Mouse (Mus musculus): ENCODE data around the gene Arhgap9.

Gene Arhgap9

GRCm38 (mm10) chr10:127322669-127323068 is 905 bp downstream of the Arhgap9 start:
- no peak for DNase-seq (ENCODE audit: low spot score in 2 of 2)

- no peak for DNase-seq (ENCODE audit: low spot score in 2 of 2)
These were observed 1.5 kb downstream of the Arhgap9 start for GRCm38 (mm10) chr10:127323131-127323855.

DNA sequence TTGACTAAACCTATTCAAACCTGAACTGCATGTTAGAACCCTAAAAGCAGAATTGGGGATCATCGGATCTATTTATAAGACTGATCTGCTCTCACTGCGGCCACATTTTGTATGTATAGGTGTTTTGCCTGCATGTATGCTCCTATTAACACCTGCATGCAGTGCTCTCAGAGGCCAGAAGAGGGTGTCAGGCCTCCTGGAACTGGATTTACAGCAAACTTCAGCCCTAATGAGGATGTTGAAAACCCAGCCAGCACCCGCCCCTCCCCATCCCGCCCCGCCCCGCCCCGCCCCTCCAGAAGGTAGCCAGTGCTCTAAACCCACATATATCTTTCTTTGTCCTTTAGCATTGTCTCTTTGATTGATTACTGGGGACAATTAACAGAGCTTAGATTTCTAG is 2.7 kb downstream of the Arhgap9 start:
- no peak for DNase-seq (ENCODE audit: low spot score in 2 of 2)

GRCm38 (mm10) chr10:127325454-127326016 is 3.8 kb downstream of the Arhgap9 start:
- DNase-seq (ENCODE audit: low spot score in 2 of 2) = no peak

GRCm38 (mm10) chr10:127326017-127326801 is 4.4 kb downstream of the Arhgap9 start:
- DNase-seq (ENCODE audit: low spot score in 2 of 2) = no peak

DNA sequence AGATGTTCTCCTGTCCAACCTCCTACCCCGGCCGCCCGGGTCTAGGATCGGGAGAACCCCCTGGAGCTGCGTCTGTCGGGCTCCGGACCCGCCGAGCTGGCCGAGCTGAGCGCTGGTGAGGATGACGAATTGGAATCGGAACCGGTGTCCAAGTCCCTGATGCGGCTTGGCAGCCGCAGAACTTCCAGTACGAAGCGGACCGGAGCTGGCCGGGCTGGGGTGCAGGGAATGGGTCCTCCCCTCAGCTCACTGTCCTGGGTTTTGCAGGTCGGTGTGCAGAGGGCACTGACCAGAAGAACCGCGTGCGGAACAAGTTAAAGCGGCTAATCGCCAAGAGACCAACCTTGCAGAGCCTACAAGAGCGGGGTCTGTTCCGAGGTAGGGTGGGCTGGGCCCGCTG is 5.1 kb downstream of the Arhgap9 start:
- DNase-seq (ENCODE audit: low spot score in 2 of 2) = no peak

GRCm38 (mm10) chr10:127327461-127328145 is 5.8 kb downstream of the Arhgap9 start:
- no peak for DNase-seq (ENCODE audit: low spot score in 2 of 2)

- DNase-seq (ENCODE audit: low spot score in 2 of 2) = no peak
These were observed 8.4 kb downstream of the Arhgap9 start for GRCm38 (mm10) chr10:127330212-127330611.

DNA sequence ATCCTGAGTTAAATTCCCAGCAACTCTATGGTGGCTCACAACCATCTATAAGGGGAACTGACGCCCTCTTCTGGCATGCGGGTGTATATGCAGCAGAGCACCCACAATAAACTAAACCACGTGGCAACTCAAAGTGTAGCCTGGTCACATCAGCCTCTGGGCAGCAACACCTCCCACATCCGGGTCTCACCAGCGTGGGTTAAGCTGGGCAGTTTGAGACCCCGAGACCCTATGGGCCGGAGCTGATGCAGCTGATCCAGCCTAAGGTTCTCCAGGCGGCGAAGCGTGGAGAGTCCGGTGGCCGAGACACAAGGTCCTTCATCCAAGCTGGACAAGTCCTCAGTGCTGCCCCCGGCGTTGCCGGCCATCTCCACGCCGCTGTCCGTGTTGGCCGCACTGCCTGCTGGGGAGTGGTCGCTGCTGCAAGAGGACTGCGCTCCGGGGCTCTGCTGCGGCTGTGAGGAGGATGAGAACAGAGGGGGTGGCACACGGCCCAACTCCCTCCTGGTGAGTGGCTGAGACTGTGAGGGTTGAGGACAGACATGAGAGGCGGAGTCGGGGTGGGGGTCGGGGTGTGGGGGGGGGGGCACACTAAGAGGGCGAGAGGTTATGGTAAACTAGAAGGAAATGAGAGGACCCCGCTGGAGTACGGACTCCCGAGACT is 10.6 kb downstream of the Arhgap9 start:
- no peak for DNase-seq (ENCODE audit: low spot score in 2 of 2)

- DNase-seq (ENCODE audit: low spot score in 2 of 2) = no peak
These were observed 11.4 kb downstream of the Arhgap9 start for GRCm38 (mm10) chr10:127333152-127333551.

DNA sequence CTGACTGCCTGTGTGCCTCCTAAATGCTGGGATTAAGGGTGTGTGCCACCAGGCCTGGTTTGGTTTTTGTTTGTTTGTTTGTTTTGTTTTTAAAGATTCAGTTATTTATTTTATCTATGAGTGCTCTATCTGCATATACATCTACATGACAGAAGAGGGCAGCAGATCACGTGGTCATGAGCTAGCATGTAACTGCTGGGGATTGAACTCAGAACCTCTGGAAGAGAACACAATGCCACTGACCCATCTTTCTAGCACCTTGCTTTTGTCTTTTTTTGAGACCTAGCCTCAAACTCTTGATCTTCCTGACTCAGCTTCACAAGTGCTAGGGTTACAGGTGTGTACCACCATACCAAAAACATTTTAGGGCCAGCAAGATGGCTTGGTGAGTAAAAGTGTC is 13.5 kb downstream of the Arhgap9 start:
- DNase-seq (ENCODE audit: low spot score in 2 of 2) = no peak

DNA sequence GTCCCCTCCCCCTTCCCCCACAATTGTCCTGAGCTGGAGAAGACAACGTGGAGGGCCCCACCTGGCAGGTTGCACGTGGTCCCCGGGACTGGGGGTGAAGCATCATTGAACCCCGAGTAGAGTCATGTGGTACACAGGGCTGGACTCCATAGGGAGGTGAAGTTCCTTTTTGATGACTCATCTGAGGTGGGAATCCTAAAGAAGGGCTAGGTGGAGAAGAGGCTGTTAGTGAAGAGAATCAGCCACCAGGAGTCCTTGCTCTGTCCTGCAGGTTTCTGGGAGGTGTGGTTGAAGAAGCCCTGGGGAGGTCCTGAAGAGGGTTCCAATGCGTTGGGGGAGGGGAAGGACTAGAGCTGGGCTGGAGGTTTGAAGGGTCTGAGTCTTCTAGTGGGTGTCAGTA is 15.2 kb downstream of the Arhgap9 start:
- DNase-seq (ENCODE audit: low spot score in 2 of 2) = no peak

GRCm38 (mm10) chr10:127337536-127338099 is 15.9 kb downstream of the Arhgap9 start:
- no peak for DNase-seq (ENCODE audit: low spot score in 2 of 2)

GRCm38 (mm10) chr10:127338930-127339682 is 17.3 kb downstream of the Arhgap9 start:
- peak; percentile 93 to 94 for DNase-seq (ENCODE audit: low spot score in 2 of 2)

DNA sequence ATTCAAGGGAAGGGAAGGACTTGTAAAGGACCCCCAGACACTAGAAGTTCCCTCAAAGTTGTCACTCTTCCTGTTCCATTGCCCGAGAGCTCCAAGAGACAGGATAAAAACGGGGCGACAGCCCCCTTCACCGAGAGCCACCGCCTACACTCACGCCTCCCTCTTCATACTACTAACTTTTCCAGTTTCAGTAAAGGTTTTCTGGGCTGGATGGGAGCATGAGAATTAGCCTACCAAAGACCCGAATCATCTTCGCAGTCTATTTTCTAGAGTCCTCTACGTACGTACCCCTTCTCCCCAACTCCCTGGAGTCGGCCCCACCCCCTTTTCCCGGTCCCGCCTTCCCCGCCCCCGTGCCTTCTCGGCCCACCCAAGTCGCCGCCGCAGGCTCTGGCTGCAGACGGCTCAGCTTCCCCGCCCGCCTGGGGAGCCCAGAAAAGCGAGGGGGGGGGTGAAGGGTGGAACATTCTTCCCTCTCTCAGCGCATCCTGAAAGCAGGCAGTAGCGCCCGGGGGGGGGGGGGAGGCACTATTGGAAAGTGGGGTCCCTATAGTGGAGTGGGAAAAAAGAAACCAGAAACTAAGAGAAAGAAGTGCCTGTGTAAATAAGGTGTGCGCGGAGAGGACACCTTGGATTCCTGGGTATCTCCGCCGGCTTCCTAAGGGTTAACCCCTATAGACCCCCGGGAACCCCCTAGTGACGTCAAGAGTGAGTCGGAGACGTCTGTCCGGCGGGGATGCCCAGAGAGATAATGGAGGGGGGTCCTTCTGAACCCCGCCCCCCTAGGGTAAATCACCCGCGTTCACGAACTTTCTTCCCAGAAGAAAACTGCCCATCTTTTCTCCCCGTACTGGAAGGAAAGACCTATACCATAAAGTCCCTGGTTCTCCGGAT is 18.2 kb downstream of the Arhgap9 start:
- DNase-seq (ENCODE audit: low spot score in 2 of 2) = no peak

GRCm38 (mm10) chr10:127340577-127341359 is 19.0 kb downstream of the Arhgap9 start:
- DNase-seq (ENCODE audit: low spot score in 2 of 2) = no peak

GRCm38 (mm10) chr10:127341360-127341690 is 19.6 kb downstream of the Arhgap9 start:
- no peak for DNase-seq (ENCODE audit: low spot score in 2 of 2)

DNA sequence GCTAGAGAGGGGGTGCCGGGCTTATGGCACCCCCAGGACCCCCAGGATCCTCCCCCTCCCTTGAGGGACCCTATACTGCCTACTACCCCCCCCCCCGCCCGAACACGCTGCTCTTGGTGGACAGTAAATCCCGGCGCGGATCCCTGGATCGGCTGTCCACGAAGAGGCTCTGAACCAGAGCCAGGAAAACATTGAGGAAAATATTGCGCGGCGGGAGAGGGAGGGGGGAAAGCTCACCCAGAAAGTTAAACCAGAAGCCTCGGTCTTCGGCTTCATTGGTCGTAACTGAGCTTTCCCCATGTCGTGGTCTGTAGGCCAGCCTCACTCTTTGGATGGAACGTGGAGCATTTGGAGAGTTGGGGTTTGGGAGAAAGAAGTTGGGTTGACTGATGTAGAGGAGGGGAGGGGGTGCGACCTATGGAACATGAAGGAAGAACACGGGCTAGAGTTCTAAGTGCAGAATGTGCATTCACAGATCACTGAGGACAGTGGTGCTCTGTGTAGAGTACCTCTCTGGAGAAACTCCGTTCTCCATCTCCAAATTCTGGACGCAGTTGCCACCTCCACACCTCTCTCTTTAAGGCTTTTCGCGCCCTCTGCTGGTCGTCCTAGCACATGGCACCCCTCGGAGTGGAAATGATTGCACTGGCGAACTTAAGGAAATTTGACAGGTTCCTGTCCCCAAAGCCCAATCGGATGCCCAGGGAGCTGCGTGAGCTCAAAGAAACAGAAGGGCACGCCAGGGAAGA is 20.3 kb downstream of the Arhgap9 start, which contains the start of gene Gli1:
Gli1 (minus strand) TSS at position 84 of the 749 bp plus-strand sequence.
- DNase-seq (ENCODE audit: low spot score in 2 of 2) = peak; percentile 75 to 86

Data from right cerebral cortex, adult 2 months (tissue).